Mouse (Mus musculus) bone marrow, adult 2 months (tissue): Measurements from ENCODE around the gene Rab30. TPM values are rescaled to one million over a fixed set of nuclear protein-coding genes. Genes with fewer than 3 reads are reported as not detected.

Experiments used
- H3K27ac ChIP-seq: fragments of 200-500 bp; 2 replicates; pipeline ENCODE4 v1.5.1; 2012; ENCODE audit warnings: low read depth, mild to moderate bottlenecking, control low read depth, inconsistent platforms, low read length; ENCODE audit not compliant: control insufficient read depth, poor library complexity, insufficient read depth
- H3K4me1 ChIP-seq: fragments of 200-500 bp; 2 replicates; pipeline ENCODE4 v1.6.1; 2011; ENCODE audit warnings: low read length; ENCODE audit not compliant: control insufficient read depth, insufficient read depth
- H3K4me3 ChIP-seq: fragments of 200-500 bp; replicated peaks from 2 replicates; pipeline ENCODE3; 2011; ENCODE audit warnings: mild to moderate bottlenecking, low read depth, low read length, control low read depth; ENCODE audit not compliant: control insufficient read depth
- CTCF ChIP-seq: fragments of 200-500 bp; IDR thresholded peaks from 2 replicates; pipeline ENCODE4 v1.5.1; 2011; ENCODE audit warnings: low read length, control low read depth; ENCODE audit not compliant: control insufficient read depth, insufficient read depth
- POLR2A ChIP-seq: fragments of 200-500 bp; IDR thresholded peaks from 2 replicates; pipeline ENCODE4 v1.6.1; 2011; ENCODE audit warnings: low read depth, mild to moderate bottlenecking, control low read depth, low read length, borderline replicate concordance; ENCODE audit not compliant: control insufficient read depth
- WGBS: fragments of 180-500 bp; shearing (Covaris S2); methylation state at CpG from one replicate; pipeline ENCODE4 v1.1.7; 2018; 5-methylcytosine and 5-hydroxymethylcytosine counted together
- polyA plus RNA-seq: library from polyadenylated mRNA; stranded (reverse); fragments of >200 nt; gene quantifications from 2 replicates; pipeline ENCODE4 v1.2.4, GENCODE M21; 2011; ENCODE audit warnings: low replicate concordance; ENCODE audit not compliant: missing spikeins, insufficient read depth, insufficient read length

Gene Rab30
- polyA plus RNA-seq, 1 experiment, result 6.8 TPM

DNA sequence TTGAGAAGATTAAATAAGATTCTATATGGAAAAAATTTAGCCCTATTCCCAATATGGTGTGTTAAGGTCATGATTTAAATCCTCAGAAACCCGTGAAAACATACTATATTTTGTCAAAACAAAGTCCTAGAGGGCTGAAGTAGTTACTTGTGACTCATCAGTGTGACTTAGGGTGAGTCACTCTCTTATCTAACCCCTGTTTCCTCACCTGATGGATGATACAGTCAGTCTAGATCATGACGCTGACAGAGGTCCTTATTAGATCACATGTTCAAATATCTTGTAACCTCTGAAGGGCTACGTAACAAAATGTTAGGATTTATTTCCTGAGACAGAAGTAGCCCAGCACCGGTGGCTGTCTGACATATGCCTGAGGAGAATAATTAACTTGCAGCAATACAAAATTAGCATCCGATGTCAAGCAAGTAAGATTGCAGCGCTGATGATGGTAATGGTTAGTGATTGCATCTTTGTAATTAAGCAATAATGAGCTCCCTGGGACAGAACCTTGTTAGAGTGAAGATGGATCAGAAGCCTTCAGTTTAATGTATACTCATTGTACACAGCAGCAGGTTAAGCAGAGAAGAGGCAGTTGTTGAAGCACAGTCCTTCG, 70.4 kb downstream of the Rab30 start:
- H3K4me3 ChIP-seq, result no peak overlapping the region
- H3K4me1 ChIP-seq, result no peaks in the 10 kb centered on the region
- TF ChIP-seq CTCF (no peak), POLR2A (no peak)
- 75% methylated on average over 7 of the region's 7 CpGs for WGBS
- H3K27ac ChIP-seq, result no peak overlapping the region

DNA sequence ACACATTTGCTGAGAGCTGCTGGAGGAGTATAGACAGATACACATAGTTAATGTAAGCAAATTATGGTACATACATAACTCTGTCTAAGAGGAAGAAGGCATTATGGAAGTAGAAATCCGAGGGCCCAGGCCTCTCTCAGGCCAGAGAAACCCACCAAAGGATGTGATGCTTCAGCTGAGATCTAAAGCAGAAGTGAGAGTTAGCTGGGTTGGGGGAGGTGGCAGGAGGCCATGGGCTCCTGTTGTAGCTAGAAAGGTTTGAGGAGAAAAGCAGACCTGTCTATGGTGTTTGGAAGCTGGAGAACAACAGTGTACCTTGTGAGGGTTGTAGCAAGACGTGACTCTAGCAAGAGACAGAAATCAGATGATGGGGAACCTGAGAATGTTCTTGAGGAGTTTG, 75.8 kb downstream of the Rab30 start:
- 34% methylated on average over 2 of the region's 2 CpGs for WGBS
- Histone ChIP-seq H3K27ac (no peak overlapping the region; the same call in 1 of the 2 replicates), H3K4me3 (no peak overlapping the region), H3K4me1 (no peaks in the 10 kb centered on the region; the same call in 1 of the 2 replicates)
- TF ChIP-seq CTCF (no peak), POLR2A (no peak)

DNA sequence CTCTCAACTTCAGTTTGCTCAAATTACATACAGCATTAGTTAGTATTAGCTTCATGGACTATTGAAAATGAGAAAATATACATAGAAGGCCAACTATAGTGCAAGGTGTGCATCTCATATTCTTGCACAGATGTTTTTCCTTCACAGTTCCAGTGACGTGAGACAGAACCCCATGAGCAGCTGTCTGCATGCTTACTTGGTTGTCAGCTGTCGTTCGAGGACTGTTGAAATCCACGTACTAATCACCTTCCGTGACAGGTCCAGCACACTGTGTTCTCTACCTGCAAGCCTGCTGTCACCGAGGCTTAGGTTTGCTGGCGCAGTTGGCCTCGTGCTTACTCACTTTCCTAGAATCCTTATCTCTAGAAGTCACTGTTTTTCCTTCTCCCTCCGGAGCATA, 76.5 kb downstream of the Rab30 start:
- TF ChIP-seq POLR2A, result no peak
- TF ChIP-seq CTCF, result no peak
- WGBS, result 82% methylated on average over 9 of the region's 9 CpGs
- Histone ChIP-seq H3K27ac (no peak overlapping the region), H3K4me1 (no peaks in the 10 kb centered on the region; the same call in 1 of the 2 replicates), H3K4me3 (no peak overlapping the region)

DNA sequence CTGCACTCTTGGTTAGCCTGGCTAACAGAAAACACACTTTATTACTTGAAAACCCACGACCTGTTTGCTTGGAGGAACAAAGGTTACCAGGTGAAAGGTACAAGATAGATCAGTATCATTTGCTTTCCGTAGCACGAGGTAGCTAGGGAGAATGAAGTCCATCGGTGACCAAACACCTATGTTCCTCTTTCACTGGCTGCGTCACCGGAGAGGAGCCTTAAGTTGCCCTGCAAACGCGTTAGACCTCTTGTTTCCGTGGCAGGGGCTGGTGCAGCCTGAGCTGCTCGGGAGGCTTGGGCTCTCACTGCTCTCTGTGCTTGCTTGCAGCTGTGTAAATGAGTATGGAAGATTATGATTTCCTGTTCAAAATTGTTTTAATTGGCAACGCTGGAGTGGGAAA, 78.3 kb downstream of the Rab30 start:
- H3K4me1 ChIP-seq, result no peaks in the 10 kb centered on the region; the same call in 1 of the 2 replicates
- 75% methylated on average over 11 of the region's 11 CpGs for WGBS
- peak overlapping the region; percentile 19; the same call in 1 of the 2 replicates for H3K27ac ChIP-seq
- peak overlapping the region; percentile 24 for H3K4me3 ChIP-seq
- TF ChIP-seq POLR2A (no peak), CTCF (no peak)

DNA sequence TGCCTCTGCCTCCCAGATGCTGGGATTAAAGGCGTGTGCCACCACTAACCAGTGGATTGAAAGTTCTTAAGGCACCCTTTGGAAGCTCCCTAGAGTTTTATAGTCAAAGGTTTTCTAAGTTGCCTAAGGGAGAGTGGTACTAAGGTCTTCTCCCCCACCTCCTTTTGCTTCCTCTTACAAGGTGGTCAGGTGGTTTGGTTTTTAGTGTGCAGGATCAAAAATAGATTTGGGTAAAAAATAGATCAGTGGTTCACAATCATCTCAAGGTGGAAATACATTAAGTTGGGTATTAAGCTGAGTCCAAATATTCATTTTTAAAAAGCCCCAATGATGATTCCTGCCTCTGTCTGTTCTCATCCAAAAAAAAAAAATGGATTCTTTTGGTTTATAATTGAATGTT, 79.0 kb downstream of the Rab30 start:
- Histone ChIP-seq H3K27ac (no peak overlapping the region), H3K4me1 (no peaks in the 10 kb centered on the region; the same call in 1 of the 2 replicates), H3K4me3 (no peak overlapping the region)
- TF ChIP-seq CTCF, result no peak
- no peak for TF ChIP-seq POLR2A
- 72% methylated on average over 1 of the region's 1 CpGs for whole genome bisulfite sequencing

DNA sequence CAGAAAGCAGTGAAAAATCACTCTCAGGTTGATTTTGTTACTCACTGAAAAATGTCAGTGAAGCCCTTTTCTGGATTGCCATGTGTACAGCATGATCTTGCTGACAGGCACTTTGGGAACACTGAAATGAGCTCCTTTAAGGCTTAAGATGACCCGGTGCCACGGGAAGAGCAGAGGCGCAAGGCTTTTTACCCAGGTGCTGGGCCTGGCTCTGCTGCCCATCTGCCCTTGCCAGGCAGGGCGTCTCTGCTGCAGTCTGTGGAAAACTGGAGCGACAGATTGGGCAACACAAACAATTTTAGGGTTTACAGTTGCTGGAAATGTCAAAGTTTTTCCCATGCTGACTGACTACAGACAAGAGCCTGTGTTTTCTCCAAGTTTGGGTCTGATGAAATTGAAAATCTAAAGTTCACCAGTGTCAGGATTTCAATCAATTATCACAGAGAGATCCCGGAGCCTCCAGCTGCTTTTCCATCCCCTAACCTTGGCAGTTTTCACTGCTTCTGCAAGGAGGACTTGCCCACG, 79.6 kb downstream of the Rab30 start:
- no peaks in the 10 kb centered on the region; the same call in 1 of the 2 replicates for H3K4me1 ChIP-seq
- no peak for TF ChIP-seq POLR2A
- TF ChIP-seq CTCF, result no peak
- H3K4me3 ChIP-seq, result no peak overlapping the region
- WGBS, result 77% methylated on average over 7 of the region's 7 CpGs
- H3K27ac ChIP-seq, result no peak overlapping the region

DNA sequence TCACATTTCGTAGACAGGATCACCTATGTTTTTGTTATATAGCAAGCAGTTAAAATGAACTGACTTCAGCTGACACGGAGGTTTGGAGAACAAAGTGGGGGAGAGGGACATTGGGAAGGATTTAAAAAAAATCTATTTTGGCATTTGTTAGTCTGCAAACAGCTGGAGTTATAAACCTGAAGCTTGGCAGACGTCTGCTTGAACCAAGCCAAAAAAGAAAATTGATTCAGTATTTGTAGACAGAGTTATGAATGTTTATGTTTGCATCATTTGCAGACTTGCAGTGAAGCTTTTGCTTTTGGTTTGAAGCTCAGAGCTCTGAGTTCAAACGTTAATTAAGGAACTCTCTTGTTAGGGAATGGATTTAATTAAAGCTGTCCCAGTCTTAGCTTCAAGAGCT, 80.5 kb downstream of the Rab30 start:
- H3K27ac ChIP-seq, result no peak overlapping the region
- 62% methylated on average over 4 of the region's 4 CpGs for WGBS
- H3K4me1 ChIP-seq, result no peaks in the 10 kb centered on the region; the same call in 1 of the 2 replicates
- TF ChIP-seq CTCF (no peak), POLR2A (no peak)
- H3K4me3 ChIP-seq, result no peak overlapping the region

DNA sequence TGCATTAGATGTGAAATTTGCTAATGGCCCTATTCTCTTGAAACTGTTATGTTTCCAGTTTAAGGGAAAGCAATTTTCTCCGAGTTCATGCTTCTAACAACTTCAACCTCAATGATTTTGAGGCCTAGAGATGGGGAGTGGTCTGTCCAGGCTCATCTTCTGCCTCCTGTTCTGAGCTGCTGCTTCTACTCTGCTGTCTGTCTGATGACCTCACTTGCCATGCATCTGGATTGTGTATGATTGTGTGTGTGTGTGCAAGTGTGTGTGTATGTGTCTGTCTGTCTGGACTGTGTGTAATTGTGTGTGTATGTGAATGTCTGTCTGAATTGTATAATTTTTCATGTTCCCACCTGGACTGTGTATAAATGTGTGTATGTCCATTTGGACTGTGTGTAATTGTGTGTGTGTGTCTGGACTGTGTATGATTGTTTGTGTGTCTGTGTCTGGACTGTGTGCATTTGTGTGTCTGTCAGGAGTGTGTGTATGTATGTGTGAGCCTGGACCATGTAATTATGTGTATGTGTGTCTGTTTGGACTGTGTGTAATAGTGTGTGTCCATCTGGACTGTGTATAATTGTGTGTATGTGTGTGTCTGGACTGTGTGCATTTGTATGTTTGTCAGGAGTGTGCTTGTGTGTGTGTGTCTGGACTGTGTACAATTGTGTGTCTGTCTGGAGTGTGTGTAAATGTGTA, 81.2 kb downstream of the Rab30 start:
- TF ChIP-seq CTCF (no peak), POLR2A (no peak)
- no peak overlapping the region for H3K4me3 ChIP-seq
- H3K4me1 ChIP-seq, result peaks cover 1% of the 10 kb centered on the region
- no peak overlapping the region for H3K27ac ChIP-seq
- 49% methylated on average over 1 of the region's 1 CpGs for WGBS

DNA sequence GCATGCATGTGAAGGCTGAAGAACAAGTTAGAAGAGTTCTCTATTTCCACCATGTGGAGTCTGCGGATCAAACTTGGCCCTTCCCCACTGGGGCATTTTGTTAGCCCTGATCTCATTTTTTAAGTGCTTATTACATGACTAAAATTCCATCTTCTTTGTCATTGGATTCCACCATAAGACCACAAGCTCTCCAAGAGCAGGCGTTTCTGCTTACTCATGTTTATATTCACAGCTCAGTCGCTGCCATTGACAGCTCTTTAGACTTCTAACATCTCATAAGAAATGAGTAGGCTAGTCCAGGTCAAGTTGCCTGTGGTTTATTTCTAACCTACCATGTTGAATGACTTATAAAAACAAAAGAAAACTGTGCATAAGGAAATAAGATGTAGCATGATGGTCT, 84.8 kb downstream of the Rab30 start:
- TF ChIP-seq CTCF (no peak), POLR2A (no peak)
- H3K27ac ChIP-seq, result no peak overlapping the region

More for the DNA sequence above, 84.8 kb downstream of the Rab30 start:
- 84% methylated on average over 3 of the region's 3 CpGs for WGBS
- H3K4me1 ChIP-seq, result peaks cover 1% of the 10 kb centered on the region; the same call in 1 of the 2 replicates
- H3K4me3 ChIP-seq, result no peak overlapping the region
